Mouse (Mus musculus): Measurements from ENCODE around the gene Srrm1. TPM values are rescaled to one million over a fixed set of nuclear protein-coding genes. Genes with fewer than 3 reads are reported as not detected.

The Srrm1 gene
- polyA plus RNA-seq, 1 experiment from 2014 or later = 289 TPM

DNA sequence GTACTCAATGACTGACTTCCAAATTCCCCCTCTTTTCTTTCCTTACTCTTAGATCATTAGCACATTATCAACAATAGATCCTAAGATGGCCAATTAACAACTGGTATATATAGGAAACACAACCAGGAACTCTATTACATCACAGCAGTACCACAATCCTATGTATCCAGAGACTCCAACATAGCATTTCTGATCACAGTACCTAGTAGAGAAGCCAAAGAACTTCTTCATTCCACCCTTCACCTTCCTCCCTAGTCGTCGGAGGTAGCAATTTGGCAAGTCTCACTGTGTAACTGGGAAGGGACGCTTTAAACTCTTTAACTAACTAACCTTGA is 17.1 kb downstream of the Srrm1 start:
- peaks cover 16% of the 10 kb centered on the region; the same call in 1 of the 2 replicates for H3K36me3 ChIP-seq (ENCODE audit: control insufficient read depth, insufficient read depth, low read length)
- no peak overlapping the region for H3K27ac ChIP-seq (ENCODE audit: low read depth, low read length)
- H3K27me3 ChIP-seq (ENCODE audit: control insufficient read depth, insufficient read depth, low read length) = no peaks in the 10 kb centered on the region
- no peak overlapping the region for H3K9ac ChIP-seq (ENCODE audit: low read depth, low read length)
- DNase-seq (ENCODE audit: low spot score) (no peak), ATAC-seq (ENCODE audit: low FRiP score) (no peak)
- no peaks in the 10 kb centered on the region for H3K4me1 ChIP-seq (replicated peaks; ENCODE audit: control insufficient read depth, insufficient read depth, low read length)
- 89% methylated on average over 3 of the region's 3 CpGs for WGBS
- no peak overlapping the region for H3K4me3 ChIP-seq (ENCODE audit: low read depth, low read length)
- H3K4me2 ChIP-seq (replicated peaks; ENCODE audit: low read depth, low read length) = no peak overlapping the region
- no peaks in the 10 kb centered on the region for H3K9me3 ChIP-seq (ENCODE audit: control insufficient read depth, low read length)

DNA sequence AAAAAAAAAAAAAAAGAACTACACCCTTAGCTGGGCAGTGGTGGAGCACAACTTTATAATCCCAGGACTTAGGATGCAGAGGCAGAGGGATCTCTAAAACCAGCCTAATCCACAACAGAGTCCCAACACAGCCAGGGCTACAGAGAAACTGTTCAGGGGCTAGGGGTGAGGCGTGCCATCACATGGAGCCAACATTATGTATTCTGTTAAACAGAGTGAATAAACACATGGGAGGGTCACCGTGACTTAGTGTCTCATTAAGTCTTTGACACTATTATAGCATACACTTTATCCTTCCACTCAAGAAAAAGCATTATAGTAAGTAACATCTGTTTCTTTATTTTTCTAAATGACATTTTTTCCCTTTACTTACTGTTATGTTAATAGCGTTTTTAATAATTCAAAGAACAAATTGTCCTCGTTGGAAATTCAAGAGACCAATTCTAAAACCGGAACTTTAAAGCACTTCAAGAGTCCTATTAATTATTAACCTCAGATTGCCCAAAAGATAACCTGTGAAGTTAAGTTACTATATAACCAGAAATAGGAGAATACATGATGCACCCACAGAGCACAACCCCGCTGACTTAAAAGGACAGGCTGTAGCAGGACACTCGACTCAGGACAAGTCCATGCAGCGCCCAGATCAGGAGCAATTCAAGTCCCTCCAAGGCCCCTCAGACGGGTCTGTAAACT is 17.6 kb downstream of the Srrm1 start:
- no peak for ATAC-seq (ENCODE audit: low FRiP score)
- H3K9ac ChIP-seq (ENCODE audit: low read depth, low read length) = no peak overlapping the region
- no peaks in the 10 kb centered on the region for H3K27me3 ChIP-seq (ENCODE audit: control insufficient read depth, insufficient read depth, low read length)
- no peak overlapping the region for H3K4me2 ChIP-seq (replicated peaks; ENCODE audit: low read depth, low read length)
- no peaks in the 10 kb centered on the region for H3K4me1 ChIP-seq (replicated peaks; ENCODE audit: control insufficient read depth, insufficient read depth, low read length)
- H3K36me3 ChIP-seq (ENCODE audit: control insufficient read depth, insufficient read depth, low read length) = peaks cover 16% of the 10 kb centered on the region; the same call in 1 of the 2 replicates
- no peak for DNase-seq (ENCODE audit: low spot score)
- H3K27ac ChIP-seq (ENCODE audit: low read depth, low read length) = no peak overlapping the region
- no peak overlapping the region for H3K4me3 ChIP-seq (ENCODE audit: low read depth, low read length)
- H3K9me3 ChIP-seq (ENCODE audit: control insufficient read depth, low read length) = no peaks in the 10 kb centered on the region
- WGBS = 85% methylated on average over 9 of the region's 9 CpGs

DNA sequence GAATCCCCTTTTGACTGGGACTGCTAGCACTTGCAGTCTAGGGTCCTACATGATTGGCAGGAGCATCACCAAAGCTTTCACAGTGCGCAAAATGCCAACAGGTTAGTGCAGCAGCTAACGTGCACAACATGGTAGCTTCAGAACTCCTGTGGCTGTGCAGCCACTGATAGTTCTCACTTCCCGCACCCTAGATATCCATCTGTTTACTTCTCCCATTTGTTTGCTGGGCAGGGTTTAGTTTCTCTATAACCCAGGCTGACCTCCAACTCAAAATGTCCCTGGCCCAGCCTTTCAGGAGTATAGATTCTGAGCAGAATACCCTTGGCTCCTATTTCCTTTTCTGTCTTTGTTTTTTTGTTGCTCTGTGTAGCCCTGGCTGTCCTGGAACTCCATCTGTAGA is 26.7 kb downstream of the Srrm1 start:
- Histone ChIP-seq H3K27me3 (ENCODE audit: control insufficient read depth, insufficient read depth, low read length) (no peaks in the 10 kb centered on the region), H3K4me2 (replicated peaks; ENCODE audit: low read depth, low read length) (no peak overlapping the region), H3K9me3 (ENCODE audit: control insufficient read depth, low read length) (no peaks in the 10 kb centered on the region), H3K4me1 (replicated peaks; ENCODE audit: control insufficient read depth, insufficient read depth, low read length) (no peaks in the 10 kb centered on the region), H3K36me3 (ENCODE audit: control insufficient read depth, insufficient read depth, low read length) (peaks cover 19% of the 10 kb centered on the region), H3K9ac (ENCODE audit: low read depth, low read length) (no peak overlapping the region), H3K4me3 (ENCODE audit: low read depth, low read length) (no peak overlapping the region), H3K27ac (ENCODE audit: low read depth, low read length) (no peak overlapping the region)
- WGBS = 90% methylated on average over 3 of the region's 3 CpGs
- ATAC-seq (ENCODE audit: low FRiP score) = no peak
- DNase-seq (ENCODE audit: low spot score) = no peak

DNA sequence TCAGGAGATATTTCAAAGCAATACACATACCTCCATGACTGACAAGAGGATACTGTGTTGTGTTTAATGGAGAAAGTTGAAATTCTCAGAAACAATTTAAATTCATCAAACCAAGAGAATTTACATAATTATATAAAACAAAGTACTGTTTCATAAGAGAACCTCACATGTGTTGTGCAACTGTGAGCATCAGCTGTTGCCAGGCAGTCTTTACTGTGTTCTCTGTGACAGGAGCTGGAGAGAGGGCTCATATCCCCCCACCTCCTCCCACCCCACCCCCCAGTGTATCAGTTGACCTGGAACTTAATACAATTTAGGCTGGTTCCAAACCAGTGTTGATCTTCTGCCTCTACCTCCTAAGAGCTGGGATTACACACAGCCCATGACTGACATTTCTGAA is 27.1 kb downstream of the Srrm1 start:
- no peak overlapping the region for H3K9ac ChIP-seq (ENCODE audit: low read depth, low read length)
- no peaks in the 10 kb centered on the region for H3K4me1 ChIP-seq (replicated peaks; ENCODE audit: control insufficient read depth, insufficient read depth, low read length)
- no peaks in the 10 kb centered on the region for H3K9me3 ChIP-seq (ENCODE audit: control insufficient read depth, low read length)
- H3K27me3 ChIP-seq (ENCODE audit: control insufficient read depth, insufficient read depth, low read length) = no peaks in the 10 kb centered on the region
- H3K36me3 ChIP-seq (ENCODE audit: control insufficient read depth, insufficient read depth, low read length) = peaks cover 21% of the 10 kb centered on the region
- H3K4me2 ChIP-seq (replicated peaks; ENCODE audit: low read depth, low read length) = no peak overlapping the region
- H3K4me3 ChIP-seq (ENCODE audit: low read depth, low read length) = no peak overlapping the region
- ATAC-seq (ENCODE audit: low FRiP score) (no peak), DNase-seq (ENCODE audit: low spot score) (no peak)
- H3K27ac ChIP-seq (ENCODE audit: low read depth, low read length) = no peak overlapping the region

DNA sequence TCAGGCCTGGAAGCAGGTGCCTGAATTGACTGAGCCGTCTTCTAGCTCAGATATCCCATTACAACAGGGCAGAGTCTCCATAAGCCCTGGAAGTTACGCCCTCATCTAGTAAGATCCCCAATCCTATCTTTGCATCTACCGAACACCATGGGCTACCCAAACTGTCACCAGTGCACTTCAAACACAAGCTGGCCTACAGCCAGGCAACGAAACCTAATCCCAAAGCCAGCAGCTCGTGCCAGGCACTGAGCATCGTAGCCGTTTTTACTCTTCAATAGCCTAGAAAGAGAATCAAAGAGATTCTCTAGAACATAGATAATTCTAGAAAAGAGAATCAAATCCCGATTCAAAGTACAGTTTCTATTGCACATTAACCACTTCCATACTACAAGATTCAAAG is 30.1 kb downstream of the Srrm1 start:
- no peaks in the 10 kb centered on the region for H3K9me3 ChIP-seq (ENCODE audit: control insufficient read depth, low read length)
- H3K4me1 ChIP-seq (replicated peaks; ENCODE audit: control insufficient read depth, insufficient read depth, low read length) = no peaks in the 10 kb centered on the region
- no peak for ATAC-seq (ENCODE audit: low FRiP score)
- peaks cover 23% of the 10 kb centered on the region for H3K36me3 ChIP-seq (ENCODE audit: control insufficient read depth, insufficient read depth, low read length)
- H3K4me3 ChIP-seq (ENCODE audit: low read depth, low read length) = no peak overlapping the region
- H3K27me3 ChIP-seq (ENCODE audit: control insufficient read depth, insufficient read depth, low read length) = no peaks in the 10 kb centered on the region
- no peak overlapping the region for H3K4me2 ChIP-seq (replicated peaks; ENCODE audit: low read depth, low read length)
- WGBS = 96% methylated on average over 8 of the region's 8 CpGs
- H3K27ac ChIP-seq (ENCODE audit: low read depth, low read length) = no peak overlapping the region
- DNase-seq (ENCODE audit: low spot score) = no peak
- no peak overlapping the region for H3K9ac ChIP-seq (ENCODE audit: low read depth, low read length)

DNA sequence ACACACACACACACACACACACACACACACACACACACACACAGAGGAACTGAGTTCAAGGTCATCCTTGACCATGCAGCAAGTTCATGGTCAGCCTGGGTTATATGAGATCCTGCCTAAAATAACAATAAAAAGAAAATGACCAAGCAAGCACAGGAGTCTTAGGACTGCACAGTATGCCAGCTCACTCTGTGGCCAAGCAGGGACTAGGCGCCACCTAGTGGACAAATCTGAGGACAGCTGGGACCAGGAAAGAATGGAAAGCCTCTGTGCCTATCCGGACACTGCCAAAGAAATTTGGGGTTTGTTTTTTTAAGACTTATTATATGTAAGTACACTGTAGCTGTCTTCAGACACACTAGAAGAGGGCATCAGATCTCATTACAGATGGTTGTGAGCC is 35.2 kb downstream of the Srrm1 start:
- no peak overlapping the region for H3K4me2 ChIP-seq (replicated peaks; ENCODE audit: low read depth, low read length)
- 26% methylated on average over 2 of the region's 2 CpGs for WGBS
- 0 out of 2 replicates have a peak, but pooled peaks have one; percentile 56 for ATAC-seq (ENCODE audit: low FRiP score)
- H3K36me3 ChIP-seq (ENCODE audit: control insufficient read depth, insufficient read depth, low read length) = peaks cover 20% of the 10 kb centered on the region
- no peak overlapping the region for H3K27ac ChIP-seq (ENCODE audit: low read depth, low read length)
- peak; percentile 86 for DNase-seq (ENCODE audit: low spot score)
- H3K27me3 ChIP-seq (ENCODE audit: control insufficient read depth, insufficient read depth, low read length) = no peaks in the 10 kb centered on the region
- H3K4me1 ChIP-seq (replicated peaks; ENCODE audit: control insufficient read depth, insufficient read depth, low read length) = no peaks in the 10 kb centered on the region
- no peaks in the 10 kb centered on the region for H3K9me3 ChIP-seq (ENCODE audit: control insufficient read depth, low read length)
- no peak overlapping the region for H3K4me3 ChIP-seq (ENCODE audit: low read depth, low read length)
- no peak overlapping the region for H3K9ac ChIP-seq (ENCODE audit: low read depth, low read length)

DNA sequence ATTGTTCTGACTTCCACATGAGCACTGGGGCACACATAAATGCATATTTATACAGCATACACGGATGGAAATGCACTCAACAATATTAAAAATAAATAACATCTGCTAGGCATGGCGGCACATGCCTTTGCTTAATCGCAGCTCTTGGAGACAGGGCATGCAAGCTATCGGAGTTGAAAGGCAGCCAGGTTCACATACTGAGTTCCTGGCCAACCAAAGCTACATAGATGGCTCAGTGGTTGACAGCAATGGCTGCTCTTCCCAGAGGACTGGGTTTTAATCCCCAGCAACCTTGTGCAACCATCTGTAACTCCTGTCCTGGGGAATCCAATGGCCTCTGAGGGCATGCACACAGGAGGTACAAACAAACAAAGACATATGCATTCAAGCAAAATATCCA is 35.6 kb downstream of the Srrm1 start:
- Histone ChIP-seq H3K9me3 (ENCODE audit: control insufficient read depth, low read length) (no peaks in the 10 kb centered on the region), H3K4me2 (replicated peaks; ENCODE audit: low read depth, low read length) (no peak overlapping the region), H3K27ac (ENCODE audit: low read depth, low read length) (no peak overlapping the region), H3K36me3 (ENCODE audit: control insufficient read depth, insufficient read depth, low read length) (peaks cover 20% of the 10 kb centered on the region), H3K4me3 (ENCODE audit: low read depth, low read length) (no peak overlapping the region), H3K27me3 (ENCODE audit: control insufficient read depth, insufficient read depth, low read length) (no peaks in the 10 kb centered on the region), H3K4me1 (replicated peaks; ENCODE audit: control insufficient read depth, insufficient read depth, low read length) (0 out of 2 replicates have a peak, but pooled peaks cover 2% of the 10 kb centered on the region), H3K9ac (ENCODE audit: low read depth, low read length) (no peak overlapping the region)
- 90% methylated on average over 4 of the region's 4 CpGs for WGBS
- no peak for ATAC-seq (ENCODE audit: low FRiP score)
- no peak for DNase-seq (ENCODE audit: low spot score)

DNA sequence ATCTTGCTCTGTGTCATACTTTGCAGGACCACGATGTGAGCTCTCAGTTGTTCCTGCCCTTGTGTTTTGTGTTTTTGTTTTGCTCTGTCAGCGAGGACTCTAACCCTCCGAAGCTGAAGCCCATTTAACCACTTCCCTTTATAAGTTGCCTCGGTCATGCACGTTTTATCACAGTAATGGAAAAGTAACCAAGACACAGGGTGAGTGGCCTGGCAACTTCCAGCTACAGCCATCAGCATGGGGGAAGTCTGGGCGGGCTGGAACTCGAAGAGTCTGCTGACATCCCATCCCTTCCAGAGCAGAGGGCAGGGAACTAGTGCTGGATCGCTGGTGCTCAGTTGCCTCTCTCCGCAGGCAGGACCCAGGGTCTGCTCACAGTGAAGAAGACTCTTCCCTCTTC is 37.8 kb downstream of the Srrm1 start:
- 94% methylated on average over 9 of the region's 9 CpGs for WGBS
- Histone ChIP-seq H3K36me3 (ENCODE audit: control insufficient read depth, insufficient read depth, low read length) (peaks cover 9% of the 10 kb centered on the region; the same call in 1 of the 2 replicates), H3K9me3 (ENCODE audit: control insufficient read depth, low read length) (no peaks in the 10 kb centered on the region), H3K4me2 (replicated peaks; ENCODE audit: low read depth, low read length) (no peak overlapping the region), H3K9ac (ENCODE audit: low read depth, low read length) (no peak overlapping the region), H3K27me3 (ENCODE audit: control insufficient read depth, insufficient read depth, low read length) (no peaks in the 10 kb centered on the region), H3K4me1 (replicated peaks; ENCODE audit: control insufficient read depth, insufficient read depth, low read length) (0 out of 2 replicates have a peak, but pooled peaks cover 2% of the 10 kb centered on the region), H3K27ac (ENCODE audit: low read depth, low read length) (no peak overlapping the region), H3K4me3 (ENCODE audit: low read depth, low read length) (no peak overlapping the region)
- DNase-seq (ENCODE audit: low spot score) (no peak), ATAC-seq (ENCODE audit: low FRiP score) (no peak)

DNA sequence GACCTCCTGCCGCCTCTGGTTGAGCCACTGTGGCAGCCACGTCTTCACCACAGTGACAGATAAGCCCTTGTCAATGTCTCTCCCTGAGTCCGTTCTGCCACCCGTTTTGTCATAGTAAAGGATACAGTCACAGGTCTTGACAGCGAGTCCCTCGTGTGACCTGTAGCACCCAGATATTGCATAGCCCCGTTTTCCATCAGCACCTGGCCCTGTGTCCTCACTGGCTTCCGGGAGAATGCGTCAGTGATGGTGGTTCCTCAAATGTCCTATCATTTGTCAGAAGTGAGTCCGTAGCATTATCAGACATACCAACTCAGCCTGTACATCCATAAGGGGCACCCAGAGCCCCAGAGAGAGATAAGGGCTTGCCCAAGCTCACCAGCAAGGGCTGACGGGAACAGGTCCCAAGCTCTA is 38.7 kb downstream of the Srrm1 start:
- Histone ChIP-seq H3K4me2 (replicated peaks; ENCODE audit: low read depth, low read length) (no peak overlapping the region), H3K36me3 (ENCODE audit: control insufficient read depth, insufficient read depth, low read length) (peaks cover 6% of the 10 kb centered on the region; the same call in 1 of the 2 replicates), H3K4me1 (replicated peaks; ENCODE audit: control insufficient read depth, insufficient read depth, low read length) (0 out of 2 replicates have a peak, but pooled peaks cover 2% of the 10 kb centered on the region), H3K4me3 (ENCODE audit: low read depth, low read length) (no peak overlapping the region), H3K27me3 (ENCODE audit: control insufficient read depth, insufficient read depth, low read length) (no peaks in the 10 kb centered on the region), H3K27ac (ENCODE audit: low read depth, low read length) (no peak overlapping the region), H3K9ac (ENCODE audit: low read depth, low read length) (no peak overlapping the region), H3K9me3 (ENCODE audit: control insufficient read depth, low read length) (no peaks in the 10 kb centered on the region)
- ATAC-seq (ENCODE audit: low FRiP score) = no peak
- DNase-seq (ENCODE audit: low spot score) = no peak
- WGBS = 88% methylated on average over 11 of the region's 11 CpGs

Data from hindbrain, embryonic 11.5 days (tissue).